Mouse (Mus musculus) lung, postnatal 0 days (tissue): ENCODE results near the gene Kif5a. TPM values are rescaled to one million over a fixed set of nuclear protein-coding genes. Genes with fewer than 3 reads are reported as not detected.
A peak's percentile ranks its signal among the peaks of the same experiment; 100 is the strongest.

Experiments used
- ATAC-seq: fragments of 200-750 bp; cut with Nextera tagmentation; 2 replicates; pipeline ENCODE4 v1.8.0; 2017; ENCODE audit warnings: moderate library complexity
- DNase-seq: peaks from one replicate; pipeline ENCODE4 v3.0.0-alpha.2; 2016; ENCODE audit warnings: low spot score
- H3K27ac ChIP-seq: fragments of 300-500 bp; sonication (generic); 2 replicates; pipeline ENCODE4 v1.5.1; 2014; ENCODE audit warnings: antibody characterized with exemption, mild to moderate bottlenecking, low read length, mixed read lengths
- H3K27me3 ChIP-seq: fragments of 300-500 bp; sonication (generic); replicated peaks from 2 replicates; pipeline ENCODE4 v1.6.1; 2014; ENCODE audit warnings: low read length, mixed read lengths; ENCODE audit not compliant: insufficient read depth
- H3K36me3 ChIP-seq: fragments of 300-500 bp; sonication (generic); 2 replicates; pipeline ENCODE4 v1.6.1; 2014; ENCODE audit warnings: low read length, mixed read lengths; ENCODE audit not compliant: insufficient read depth
- H3K4me1 ChIP-seq: fragments of 300-500 bp; sonication (generic); 2 replicates; pipeline ENCODE4 v1.6.1; 2014; ENCODE audit warnings: antibody characterized with exemption, low read depth, low read length, mixed read lengths; ENCODE audit not compliant: insufficient read depth
- H3K4me2 ChIP-seq: fragments of 300-500 bp; sonication (generic); replicated peaks from 2 replicates; pipeline ENCODE4 v1.6.1; 2014; ENCODE audit warnings: low read depth, mild to moderate bottlenecking, low read length, moderate library complexity, mixed read lengths
- H3K4me3 ChIP-seq: fragments of 300-500 bp; sonication (generic); 2 replicates; pipeline ENCODE4 v1.5.1; 2014; ENCODE audit warnings: low read depth, low read length
- H3K9ac ChIP-seq: fragments of 300-500 bp; sonication (generic); replicated peaks from 2 replicates; pipeline ENCODE4 v1.6.1; 2014; ENCODE audit warnings: low read depth, mild to moderate bottlenecking
- H3K9me3 ChIP-seq: fragments of 300-500 bp; sonication (generic); 2 replicates; pipeline ENCODE4 v1.6.1; 2016; ENCODE audit warnings: low read length, mixed read lengths
- CTCF ChIP-seq: IDR thresholded peaks from 2 replicates; pipeline ENCODE4 v1.5.1; 2016; ENCODE audit warnings: antibody characterized with exemption, mild to moderate bottlenecking
- EP300 ChIP-seq: IDR thresholded peaks from 2 replicates; pipeline ENCODE4 v1.6.1; 2016; ENCODE audit warnings: antibody characterized with exemption, mild to moderate bottlenecking, control low read depth
- WGBS: fragments of 180-500 bp; shearing (Covaris S2); extraction: QIAGEN DNeasy Blood & Tissue Kit; methylation state at CpG from one replicate; pipeline ENCODE4 v1.1.7; 2014; 5-methylcytosine and 5-hydroxymethylcytosine counted together
- polyA plus RNA-seq: library from polyadenylated mRNA; unstranded; fragments of >200 nt; fragmentation: Nextera tagmentation; extraction: Ambion mirVana; gene quantifications from 2 replicates; pipeline ENCODE4 v1.2.1, GENCODE M21; 2015

Kif5a gene
- polyA plus RNA-seq, 1 experiment from 2014 or later = 0.12 TPM

DNA sequence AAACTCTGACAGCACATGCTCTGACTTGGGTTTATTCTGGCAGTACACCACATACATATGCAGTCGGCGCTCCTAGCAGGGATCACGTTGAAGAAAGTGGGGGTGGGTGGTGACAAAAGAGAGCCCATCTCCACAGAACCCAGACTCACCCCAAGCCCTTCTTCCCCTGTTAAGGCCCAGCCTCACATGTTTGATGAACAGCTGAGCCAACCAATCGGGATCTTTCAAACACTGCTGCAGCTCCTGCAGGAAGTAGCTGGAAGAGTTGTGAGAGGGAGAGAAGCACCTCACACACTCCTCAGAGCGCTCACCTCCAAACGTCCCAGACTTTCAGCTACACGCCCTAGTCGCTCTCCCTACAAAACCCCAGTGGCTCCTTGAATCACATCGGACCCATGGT is 78.0 kb downstream of the Kif5a start:
- no peaks in the 10 kb centered on the region for H3K9me3 ChIP-seq
- H3K4me2 ChIP-seq = no peak overlapping the region
- TF ChIP-seq CTCF (no peak), EP300 (no peak)
- H3K4me3 ChIP-seq = no peak overlapping the region
- H3K27ac ChIP-seq = no peak overlapping the region
- no peaks in the 10 kb centered on the region for H3K36me3 ChIP-seq
- WGBS = 70% methylated on average over 9 of the region's 9 CpGs
- no peak for ATAC-seq
- H3K4me1 ChIP-seq = peaks cover 17% of the 10 kb centered on the region
- H3K9ac ChIP-seq = no peak overlapping the region
- H3K27me3 ChIP-seq = peaks cover 21% of the 10 kb centered on the region
- DNase-seq = no peak

DNA sequence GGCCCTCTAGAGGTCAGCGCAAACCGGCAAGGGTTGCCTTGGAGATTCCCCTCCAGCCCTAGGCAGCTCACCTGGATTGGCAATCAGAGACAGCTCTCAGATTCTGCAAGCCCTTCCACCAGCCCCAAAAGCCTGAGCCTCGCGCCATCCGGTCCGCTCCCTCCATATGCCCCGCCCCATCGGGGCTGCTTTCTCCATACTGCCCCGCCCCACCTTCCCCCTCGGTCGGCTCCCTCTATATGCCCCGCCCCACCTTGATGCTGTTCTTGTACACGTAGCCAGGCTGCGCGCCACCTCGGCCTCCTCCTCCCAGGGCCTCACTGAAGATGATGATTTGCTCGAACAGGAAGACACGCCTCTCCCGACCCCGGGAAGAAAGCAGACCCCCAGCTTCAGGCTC is 79.4 kb downstream of the Kif5a start:
- 0 out of 2 replicates have a peak, but pooled peaks have one; percentile 26 for ATAC-seq
- Histone ChIP-seq H3K27me3 (peaks cover 34% of the 10 kb centered on the region), H3K4me2 (peak overlapping the region; percentile 8; the same call in 1 of the 2 replicates), H3K4me3 (no peak overlapping the region), H3K4me1 (peaks cover 6% of the 10 kb centered on the region), H3K9me3 (no peaks in the 10 kb centered on the region), H3K9ac (no peak overlapping the region), H3K36me3 (no peaks in the 10 kb centered on the region), H3K27ac (no peak overlapping the region)
- TF ChIP-seq EP300 (no peak), CTCF (no peak)
- WGBS = 23% methylated on average over 20 of the region's 20 CpGs
- DNase-seq = no peak

DNA sequence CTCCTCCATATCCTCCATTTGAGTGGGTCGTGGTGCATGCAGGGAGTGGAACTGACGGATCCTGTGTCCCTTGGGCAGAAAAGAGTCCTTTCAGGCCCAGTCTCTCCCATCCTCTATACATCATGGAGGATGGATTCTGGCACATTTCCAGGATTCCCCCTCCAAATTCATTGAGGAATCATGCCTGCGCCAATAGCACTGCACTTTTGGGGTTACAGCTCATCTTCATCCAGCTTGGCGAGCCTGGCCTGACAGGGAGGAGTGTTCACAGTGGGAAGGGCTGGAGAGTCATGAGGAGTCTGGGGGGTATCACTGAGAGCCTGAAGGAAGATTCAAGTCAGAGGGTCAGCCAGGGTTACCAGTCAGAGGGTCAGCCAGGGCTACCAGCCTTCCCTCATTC is 80.5 kb downstream of the Kif5a start:
- H3K27me3 ChIP-seq = peaks cover 40% of the 10 kb centered on the region
- no peak overlapping the region for H3K4me2 ChIP-seq
- no peak for DNase-seq
- no peaks in the 10 kb centered on the region for H3K9me3 ChIP-seq
- TF ChIP-seq EP300 (no peak), CTCF (no peak)
- no peak overlapping the region for H3K4me3 ChIP-seq
- no peak for ATAC-seq
- peaks cover 4% of the 10 kb centered on the region for H3K4me1 ChIP-seq
- 84% methylated on average over 4 of the region's 4 CpGs for WGBS
- no peak overlapping the region for H3K9ac ChIP-seq
- H3K36me3 ChIP-seq = no peaks in the 10 kb centered on the region
- H3K27ac ChIP-seq = no peak overlapping the region

DNA sequence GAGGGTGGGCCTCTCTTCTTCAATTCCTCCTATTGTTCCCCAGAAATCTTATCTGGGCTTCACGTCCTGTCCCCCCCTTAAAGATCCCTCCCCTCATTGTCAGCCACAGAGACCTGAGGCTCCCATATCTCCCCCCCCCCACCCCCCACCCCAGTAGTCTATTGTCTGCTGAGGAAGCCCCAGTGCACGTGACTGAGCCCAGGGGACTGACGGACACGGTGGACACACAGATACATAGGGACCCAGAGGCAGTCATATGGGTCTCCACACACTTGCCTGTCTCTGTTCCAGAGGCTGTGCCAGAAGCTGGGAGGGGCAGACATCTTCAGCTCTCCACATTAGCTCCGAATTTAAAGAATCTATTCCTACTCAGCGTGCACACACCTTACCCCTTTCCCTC is 81.6 kb downstream of the Kif5a start:
- Histone ChIP-seq H3K4me2 (no peak overlapping the region), H3K9me3 (no peaks in the 10 kb centered on the region), H3K4me1 (peaks cover 4% of the 10 kb centered on the region), H3K9ac (no peak overlapping the region), H3K27ac (no peak overlapping the region), H3K4me3 (no peak overlapping the region), H3K27me3 (peaks cover 50% of the 10 kb centered on the region), H3K36me3 (no peaks in the 10 kb centered on the region)
- WGBS = 55% methylated on average over 6 of the region's 6 CpGs
- ATAC-seq (no peak), DNase-seq (no peak)
- no peak for TF ChIP-seq CTCF
- no peak for TF ChIP-seq EP300

DNA sequence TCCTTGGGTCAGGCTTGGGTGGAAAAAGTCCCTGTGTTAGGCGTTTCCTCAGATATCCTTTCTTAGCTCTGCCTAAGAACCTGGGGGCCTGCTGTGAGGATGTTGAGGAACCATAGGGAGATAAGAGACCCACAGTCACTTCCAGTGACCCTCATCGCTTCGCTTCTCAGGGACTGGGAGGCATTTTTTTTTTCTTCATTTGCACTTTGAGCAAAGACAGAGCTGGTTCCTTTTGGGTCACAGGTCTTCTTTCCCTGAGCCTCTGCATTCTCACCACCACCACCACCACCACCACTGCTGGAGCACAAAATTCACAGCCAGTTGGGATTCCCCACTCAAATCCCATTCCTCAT is 82.5 kb downstream of the Kif5a start:
- no peaks in the 10 kb centered on the region for H3K9me3 ChIP-seq
- no peak for ATAC-seq
- H3K27ac ChIP-seq = no peak overlapping the region
- peaks cover 4% of the 10 kb centered on the region for H3K4me1 ChIP-seq
- peaks cover 57% of the 10 kb centered on the region for H3K27me3 ChIP-seq
- H3K9ac ChIP-seq = no peak overlapping the region
- 36% methylated on average over 3 of the region's 3 CpGs for WGBS
- no peak overlapping the region for H3K4me2 ChIP-seq
- no peaks in the 10 kb centered on the region for H3K36me3 ChIP-seq
- DNase-seq = no peak
- no peak overlapping the region for H3K4me3 ChIP-seq
- TF ChIP-seq CTCF = no peak
- TF ChIP-seq EP300 = no peak

DNA sequence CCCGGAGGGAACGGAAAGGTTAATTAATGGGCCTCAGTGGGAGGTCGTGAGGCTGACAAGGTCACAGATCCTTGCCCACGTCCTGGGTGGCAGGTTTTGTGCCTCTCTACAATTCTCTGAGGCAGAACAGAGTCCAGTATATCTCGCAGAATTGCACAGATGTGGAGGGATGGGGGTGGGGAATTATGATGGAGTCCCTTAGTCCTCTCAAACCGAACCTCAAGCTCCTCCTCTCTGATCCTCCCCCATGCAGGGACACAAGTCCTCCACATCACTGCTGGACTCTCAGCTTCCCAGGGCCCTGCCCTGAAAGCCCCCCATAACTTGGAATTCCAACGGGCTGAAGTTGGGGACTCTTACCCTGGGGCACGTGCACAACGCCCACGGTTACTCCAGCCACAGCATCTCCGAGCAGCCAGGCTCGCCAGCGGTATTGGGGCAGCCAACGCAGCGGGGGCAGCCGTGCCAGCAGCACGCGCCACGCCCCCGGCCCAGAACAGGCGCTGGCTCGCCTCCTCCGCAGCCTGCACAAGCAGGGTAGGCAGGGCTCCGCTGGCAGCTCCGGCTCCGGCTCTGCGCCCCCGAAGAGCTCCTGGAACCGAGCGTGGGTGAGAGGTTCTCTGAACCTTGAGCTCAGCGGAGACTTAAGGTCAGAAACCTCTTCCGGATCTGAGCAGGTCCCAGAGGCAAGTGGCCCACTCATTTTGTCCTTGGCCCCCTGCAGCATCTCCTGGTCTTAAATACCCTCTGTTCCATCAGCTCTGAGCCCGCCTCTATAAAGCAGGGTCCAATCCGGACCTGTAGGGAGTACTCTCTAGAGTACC is 83.1 kb downstream of the Kif5a start, which contains the start of gene Slc26a10:
Slc26a10 (minus strand) TSS at position 775 of the 824 bp plus-strand sequence.
- 6% methylated on average over 34 of the region's 34 CpGs for WGBS
- peak within 1 kb of the TSS; percentile 27; the same call in 1 of the 2 replicates for H3K4me2 ChIP-seq
- DNase-seq = no peak
- TF ChIP-seq CTCF = no peak
- no peak for TF ChIP-seq EP300
- H3K4me1 ChIP-seq = peaks cover 4% of the 10 kb centered on the region
- H3K4me3 ChIP-seq = no peak within 1 kb of the TSS
- H3K9me3 ChIP-seq = no peaks in the 10 kb centered on the region
- peaks cover 57% of the 10 kb centered on the region for H3K27me3 ChIP-seq
- no peaks in the 10 kb centered on the region for H3K36me3 ChIP-seq
- H3K9ac ChIP-seq = no peak within 1 kb of the TSS
- H3K27ac ChIP-seq = no peak within 1 kb of the TSS
- ATAC-seq = no peak
